In the genomic region with DNA sequence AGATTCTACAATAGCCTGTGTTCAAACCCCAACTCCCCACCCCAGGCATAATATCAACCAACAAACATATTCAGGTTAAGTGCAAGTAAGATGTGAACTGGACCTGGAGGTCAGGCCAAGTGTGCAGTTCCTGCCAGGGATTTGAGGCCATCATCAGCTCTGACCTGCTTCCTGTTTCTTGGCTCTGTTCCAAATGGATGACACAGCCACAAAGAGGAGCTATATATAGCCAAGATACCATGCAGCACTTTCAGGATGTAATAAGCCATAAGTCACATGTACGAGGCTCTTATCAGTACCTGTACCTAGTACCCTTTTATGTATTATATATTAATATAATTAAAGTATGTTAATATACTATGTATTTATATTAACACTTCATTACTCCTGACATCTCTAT, we compare ENCODE assay signal across 11 mouse cellular contexts. TPM values are rescaled to one million over a fixed set of nuclear protein-coding genes. Genes with fewer than 3 reads are reported as not detected.
DNase-seq lines count a peak whose midpoint lies in the region; ATAC-seq and TF ChIP-seq lines count a peak whose summit lies in the region.
"Had no signal": no experiment of that assay in that cellular context is flagged by ENCODE, and none has a peak within 500 bp of the region (broad histone marks: within the 10 kb centered on the region; RNA-seq: fewer than 3 reads in every experiment).

No protein-coding gene starts in this region.

- no peak overlapping the region for H3K27ac ChIP-seq in hindbrain, postnatal 0 days
- H3K27ac ChIP-seq in hindbrain, embryonic 12.5 days: no peak overlapping the region
- H3K27ac ChIP-seq in intestine, embryonic 14.5 days (ENCODE audit: low read depth): no peak overlapping the region
- H3K27ac ChIP-seq: hindbrain, embryonic 14.5 days; left cerebral cortex, adult 2 months; macrophage had no signal

- 63% methylated on average over 1 of the region's 1 CpGs for WGBS in hindbrain, postnatal 0 days
- WGBS in hindbrain, embryonic 12.5 days: 83% methylated on average over 1 of the region's 1 CpGs
- WGBS in intestine, embryonic 14.5 days: 36% methylated on average over 1 of the region's 1 CpGs

- H3K9me3 ChIP-seq in hindbrain, postnatal 0 days (ENCODE audit: low read length): no peaks in the 10 kb centered on the region
- H3K9me3 ChIP-seq in hindbrain, embryonic 12.5 days (replicated peaks): peaks cover 3% of the 10 kb centered on the region; the same call in 1 of the 2 replicates
- H3K9me3 ChIP-seq in intestine, embryonic 14.5 days (ENCODE audit: control insufficient read depth, low read length): no peaks in the 10 kb centered on the region

- no peaks in the 10 kb centered on the region for H3K36me3 ChIP-seq in hindbrain, postnatal 0 days (ENCODE audit: insufficient read depth, low read length)
- 0 out of 2 replicates have a peak, but pooled peaks cover 3% of the 10 kb centered on the region for H3K36me3 ChIP-seq in hindbrain, embryonic 12.5 days
- peaks cover 8% of the 10 kb centered on the region; the same call in 1 of the 2 replicates for H3K36me3 ChIP-seq in intestine, embryonic 14.5 days (ENCODE audit: control insufficient read depth, insufficient read depth, low read length)

- H3K9ac ChIP-seq in hindbrain, postnatal 0 days (replicated peaks; ENCODE audit: low read length): no peak overlapping the region
- H3K9ac ChIP-seq in hindbrain, embryonic 12.5 days: no peak overlapping the region
- no peak overlapping the region for H3K9ac ChIP-seq in intestine, embryonic 14.5 days (ENCODE audit: low read length)
- H3K9ac ChIP-seq: hindbrain, embryonic 14.5 days had no signal

- H3K4me2 ChIP-seq in hindbrain, postnatal 0 days (ENCODE audit: low read depth, low read length): no peak overlapping the region
- H3K4me2 ChIP-seq in hindbrain, embryonic 12.5 days (replicated peaks): no peak overlapping the region
- no peak overlapping the region for H3K4me2 ChIP-seq in intestine, embryonic 14.5 days (ENCODE audit: low read length)
- H3K4me2 ChIP-seq: hindbrain, embryonic 14.5 days had no signal

- H3K4me3 ChIP-seq in hindbrain, postnatal 0 days (ENCODE audit: low read length): no peak overlapping the region
- no peak overlapping the region for H3K4me3 ChIP-seq in hindbrain, embryonic 12.5 days
- no peak overlapping the region for H3K4me3 ChIP-seq in intestine, embryonic 14.5 days (ENCODE audit: low read depth, low read length)
- H3K4me3 ChIP-seq: left cerebral cortex, adult 2 months had no signal

- no peaks in the 10 kb centered on the region for H3K27me3 ChIP-seq in hindbrain, postnatal 0 days (ENCODE audit: insufficient read depth, low read length)
- H3K27me3 ChIP-seq in hindbrain, embryonic 12.5 days: no peaks in the 10 kb centered on the region
- no peaks in the 10 kb centered on the region for H3K27me3 ChIP-seq in intestine, embryonic 14.5 days (replicated peaks; ENCODE audit: control insufficient read depth, insufficient read depth, low read length)

- H3K4me1 ChIP-seq in hindbrain, postnatal 0 days (ENCODE audit: insufficient read depth, low read length): no peaks in the 10 kb centered on the region
- peaks cover under 1% of the 10 kb centered on the region; the same call in 1 of the 2 replicates for H3K4me1 ChIP-seq in hindbrain, embryonic 12.5 days
- H3K4me1 ChIP-seq in intestine, embryonic 14.5 days (replicated peaks; ENCODE audit: control insufficient read depth, insufficient read depth, low read length): peaks cover 13% of the 10 kb centered on the region; the same call in 1 of the 2 replicates

- TF ChIP-seq CTCF in hindbrain, postnatal 0 days (IDR thresholded peaks at IDR 0.05; ENCODE audit: low read depth): no peak

- DNase-seq in adrenal gland, adult 2 months: peak; percentile 41
- no peak for DNase-seq in adrenal gland, postnatal 10 days
- peak; percentile 24 for DNase-seq in hindbrain, postnatal 0 days (ENCODE audit: low spot score)
- peak; percentile 15 to 28 for DNase-seq in adrenal gland, postnatal 36 days
- no peak for DNase-seq in intestine, embryonic 14.5 days (ENCODE audit: low spot score)
- no peak for DNase-seq in right cerebral cortex, postnatal 4 days

- ATAC-seq in hindbrain, postnatal 0 days: no peak
- no peak for ATAC-seq in hindbrain, embryonic 12.5 days (ENCODE audit: low FRiP score)
- 0 out of 2 replicates have a peak, but pooled peaks have one; percentile 25 for ATAC-seq in intestine, embryonic 14.5 days (replicated peaks; ENCODE audit: low FRiP score, low TSS enrichment, low read depth)
- no peak for ATAC-seq in frontal cortex, adult (ENCODE audit: low TSS enrichment)

RNA-seq across cellular contexts. Expression of a gene that starts 10.5 kb away (rescaled TPM):
- total RNA-seq in adrenal gland, adult 2 months (2021): 1 to 10 TPM; 4.0 to 5.4 TPM
- 2.0 and 2.2 TPM in 2 replicates for polyA plus RNA-seq in adrenal gland, adult 2 months (2012; rRNA removed)
- total RNA-seq in adrenal gland, postnatal 10 days (2021): 10 to 100 TPM in 1 of 2 experiments, 1 to 10 TPM in 1; 9.4 to 10.9 TPM
- 1.5 and 1.6 TPM in 2 replicates for total RNA-seq in hindbrain, postnatal 0 days (2014; rRNA removed)
- 1.7 and 1.9 TPM in 2 replicates for polyA plus RNA-seq in hindbrain, postnatal 0 days (2015; fragmentation: Nextera tagmentation; extraction: Ambion mirVana)
- 5.6 and 6.0 TPM in 2 replicates for polyA plus RNA-seq in hindbrain, embryonic 12.5 days (2016; fragmentation: Nextera tagmentation; extraction: Ambion mirVana)
- total RNA-seq in adrenal gland, postnatal 36 days (2021): 1 to 10 TPM; 5.3 to 7.8 TPM
- polyA plus RNA-seq in intestine, embryonic 14.5 days (2014; fragmentation: Nextera tagmentation; extraction: Ambion mirVana): 10.4 and 11.6 TPM in 2 replicates

Comparison
In these comparisons a context has a peak if more than half of its experiments do, and no peak if none do; other contexts are left out.
1. DNase-seq: peak in adrenal gland, adult 2 months (single experiment), hindbrain, postnatal 0 days (single experiment) and adrenal gland, postnatal 36 days (2 of 2); none in adrenal gland, postnatal 10 days (single experiment), intestine, embryonic 14.5 days (single experiment) and right cerebral cortex, postnatal 4 days (single experiment).